ENCODE assay signal across 9 mouse cellular contexts in the genomic region with DNA sequence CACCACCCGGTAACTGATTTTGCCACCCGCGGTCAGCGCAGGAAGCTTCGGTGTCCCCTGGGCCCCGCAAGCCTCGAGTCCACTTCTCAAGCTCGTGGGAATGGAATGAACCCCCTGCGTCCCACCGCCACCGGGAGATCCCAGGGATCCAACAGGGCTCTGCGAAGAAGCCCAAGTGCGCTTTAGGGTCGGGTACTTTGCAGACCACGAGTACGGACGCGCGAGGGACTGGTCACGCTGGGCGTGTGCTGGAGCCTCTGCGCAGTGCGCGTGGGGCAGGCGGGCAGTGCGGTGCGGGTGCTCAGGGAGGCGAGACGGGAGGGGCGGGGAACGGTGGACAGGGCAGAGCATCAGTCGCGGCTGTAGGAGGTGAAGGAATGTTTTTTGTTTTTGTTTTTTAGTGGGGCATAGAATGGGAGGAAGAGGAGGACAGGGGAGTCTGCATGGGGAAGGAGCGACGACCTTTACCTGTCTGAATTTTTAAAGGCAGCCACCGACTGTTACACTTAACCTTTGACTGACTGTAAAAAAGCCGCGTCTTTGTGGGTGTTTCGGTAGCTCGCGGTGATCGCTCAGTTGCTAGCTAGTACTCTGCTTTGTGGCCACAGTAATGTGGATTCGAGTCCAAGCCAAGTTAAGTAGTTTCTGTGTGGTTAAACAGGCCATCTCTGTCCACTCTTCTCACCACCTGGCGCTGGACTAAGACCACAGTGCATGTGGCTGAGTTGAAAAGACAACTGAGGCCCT. TPM values are rescaled to one million over a fixed set of nuclear protein-coding genes. Genes with fewer than 3 reads are reported as not detected.
DNase-seq lines count a peak whose midpoint lies in the region; ATAC-seq and TF ChIP-seq lines count a peak whose summit lies in the region.
"Had no signal": no experiment of that assay in that cellular context is flagged by ENCODE, and none has a peak within 500 bp of the region (broad histone marks: within the 10 kb centered on the region; RNA-seq: fewer than 3 reads in every experiment).

No protein-coding gene starts in this region.

- no peak for TF ChIP-seq CTCF in kidney, postnatal 0 days (IDR thresholded peaks at IDR 0.05; ENCODE audit: low read depth)
- no peak for TF ChIP-seq CTCF in kidney, adult 2 months (conservative IDR thresholded peaks at IDR 0.05; ENCODE audit: insufficient read depth, insufficient read length, low read depth, low read length)

- H3K4me2 ChIP-seq in kidney, postnatal 0 days (ENCODE audit: low read length), result peak overlapping the region; percentile 54
- H3K4me2 ChIP-seq in forebrain, embryonic 11.5 days (ENCODE audit: low read depth, low read length, severe bottlenecking), result peak overlapping the region; percentile 70
- H3K4me2 ChIP-seq in limb, embryonic 14.5 days (replicated peaks; ENCODE audit: low read depth, low read length, severe bottlenecking), result peak overlapping the region; percentile 75

- H3K9ac ChIP-seq in kidney, postnatal 0 days (ENCODE audit: low read depth, low read length), result 0 out of 2 replicates have a peak overlapping the region, but pooled peaks have one; percentile 35
- H3K9ac ChIP-seq in forebrain, embryonic 11.5 days (ENCODE audit: low read length), result peak overlapping the region; percentile 33
- H3K9ac ChIP-seq in limb, embryonic 14.5 days (ENCODE audit: low read depth, low read length, severe bottlenecking), result peak overlapping the region; percentile 44

- H3K27ac ChIP-seq in kidney, postnatal 0 days, result no peak overlapping the region
- no peak overlapping the region for H3K27ac ChIP-seq in forebrain, embryonic 11.5 days (ENCODE audit: low read depth, low read length)
- H3K27ac ChIP-seq in limb, embryonic 14.5 days (replicated peaks; ENCODE audit: low read depth, low read length), result no peak overlapping the region
- no peak overlapping the region for H3K27ac ChIP-seq in kidney, adult 2 months (ENCODE audit: insufficient read depth, low read depth, low read length)

- ATAC-seq in kidney, postnatal 0 days (replicated peaks; ENCODE audit: low FRiP score, low read depth), result no peak; the same call in 1 of the 2 replicates
- no peak for ATAC-seq in forebrain, embryonic 11.5 days (replicated peaks; ENCODE audit: low FRiP score)
- no peak for ATAC-seq in limb, embryonic 14.5 days (ENCODE audit: low FRiP score, low read depth)

- no peaks in the 10 kb centered on the region for H3K36me3 ChIP-seq in kidney, postnatal 0 days (ENCODE audit: insufficient read depth, low read length)
- no peaks in the 10 kb centered on the region for H3K36me3 ChIP-seq in forebrain, embryonic 11.5 days (ENCODE audit: control insufficient read depth, insufficient read depth, low read length)
- no peaks in the 10 kb centered on the region for H3K36me3 ChIP-seq in limb, embryonic 14.5 days (ENCODE audit: control insufficient read depth, insufficient read depth, low read length)
- no peaks in the 10 kb centered on the region for H3K36me3 ChIP-seq in kidney, adult 2 months (ENCODE audit: control insufficient read depth, insufficient read depth, low read length)

- H3K4me3 ChIP-seq in kidney, postnatal 0 days (replicated peaks; ENCODE audit: low read depth, low read length), result peak overlapping the region; percentile 35
- peak overlapping the region; percentile 28 for H3K4me3 ChIP-seq in forebrain, embryonic 11.5 days (ENCODE audit: low read depth, low read length)
- H3K4me3 ChIP-seq in limb, embryonic 14.5 days (replicated peaks; ENCODE audit: low read length), result peak overlapping the region; percentile 38
- H3K4me3 ChIP-seq in kidney, adult 2 months (ENCODE audit: insufficient read depth, low read depth, low read length), result no peak overlapping the region

- no peak for TF ChIP-seq POLR2A in limb, embryonic 14.5 days (IDR thresholded peaks at IDR 0.05; ENCODE audit: borderline replicate concordance, extremely low read depth, insufficient read depth, insufficient read length)
- no peak for TF ChIP-seq POLR2A in kidney, adult 2 months (IDR thresholded peaks at IDR 0.05; ENCODE audit: low read depth, low read length)

- WGBS in kidney, postnatal 0 days, result 3% methylated on average over 44 of the region's 44 CpGs
- 2% methylated on average over 44 of the region's 44 CpGs for WGBS in forebrain, embryonic 11.5 days
- 3% methylated on average over 44 of the region's 44 CpGs for WGBS in limb, embryonic 14.5 days
- 7% methylated on average over 44 of the region's 44 CpGs for WGBS in kidney, adult 2 months

- H3K9me3 ChIP-seq in kidney, postnatal 0 days (replicated peaks; ENCODE audit: low read length), result no peaks in the 10 kb centered on the region
- no peaks in the 10 kb centered on the region for H3K9me3 ChIP-seq in forebrain, embryonic 11.5 days (ENCODE audit: control insufficient read depth, low read length)
- H3K9me3 ChIP-seq in limb, embryonic 14.5 days (ENCODE audit: control insufficient read depth, low read length), result no peaks in the 10 kb centered on the region

- no peak for DNase-seq in kidney, postnatal 0 days (ENCODE audit: low spot score)
- DNase-seq in kidney, adult 8-10 months, result no peak
- no peak for DNase-seq in forebrain, embryonic 11.5 days (ENCODE audit: low spot score)
- no peak for DNase-seq in limb, embryonic 14.5 days (ENCODE audit: low spot score)
- peak; percentile 30 for DNase-seq in retina, embryonic 14.5 days (ENCODE audit: low spot score)
- no peak for DNase-seq in adrenal gland, postnatal 25 days
- no peak for DNase-seq in kidney, adult 2 months
- DNase-seq in urinary bladder, postnatal 10 days (ENCODE audit: low spot score), result no peak

- H3K4me1 ChIP-seq in kidney, postnatal 0 days (replicated peaks; ENCODE audit: insufficient read depth, low read length), result peaks cover 7% of the 10 kb centered on the region; the same call in 1 of the 2 replicates
- 0 out of 2 replicates have a peak, but pooled peaks cover 2% of the 10 kb centered on the region for H3K4me1 ChIP-seq in forebrain, embryonic 11.5 days (replicated peaks; ENCODE audit: control insufficient read depth, insufficient read depth, low read length)
- peaks cover 5% of the 10 kb centered on the region for H3K4me1 ChIP-seq in limb, embryonic 14.5 days (ENCODE audit: control insufficient read depth, insufficient read depth, low read length)
- peaks cover 3% of the 10 kb centered on the region; the same call in 1 of the 2 replicates for H3K4me1 ChIP-seq in kidney, adult 2 months (ENCODE audit: control insufficient read depth, insufficient read depth, low read length)

- H3K27me3 ChIP-seq in kidney, postnatal 0 days (ENCODE audit: insufficient read depth, low read length), result peaks cover 37% of the 10 kb centered on the region
- peaks cover 25% of the 10 kb centered on the region for H3K27me3 ChIP-seq in forebrain, embryonic 11.5 days (ENCODE audit: control insufficient read depth, insufficient read depth, low read length)
- peaks cover 35% of the 10 kb centered on the region for H3K27me3 ChIP-seq in limb, embryonic 14.5 days (ENCODE audit: control insufficient read depth, insufficient read depth, low read length)
- peaks cover 4% of the 10 kb centered on the region for H3K27me3 ChIP-seq in kidney, adult 2 months (replicated peaks; ENCODE audit: control insufficient read depth, insufficient read depth, low read length)

RNA-seq across cellular contexts. Expression of gene BC107364, which starts 23.0 kb away (rescaled TPM):
- 0.40 and 0.51 TPM in 2 replicates for polyA plus RNA-seq in kidney, postnatal 0 days (2015; fragmentation: Nextera tagmentation; extraction: Ambion mirVana)
- not detected in 2 replicates for polyA plus RNA-seq in forebrain, embryonic 11.5 days (2014; fragmentation: Nextera tagmentation; extraction: Ambion mirVana)
- 0.10 TPM in 1 of 2 replicates, not detected in the other for polyA plus RNA-seq in limb, embryonic 14.5 days (2012; rRNA removed)
- 0.40 TPM in 1 of 2 replicates, not detected in the other for polyA plus RNA-seq in limb, embryonic 14.5 days (2014; fragmentation: Nextera tagmentation; extraction: Ambion mirVana)
- not detected in 2 replicates for total RNA-seq in adrenal gland, postnatal 25 days (2021)
- 0.08 and 0.14 TPM in 2 replicates for polyA plus RNA-seq in kidney, adult 2 months (2012; rRNA removed)
- total RNA-seq: liver, adult 2 months had no signal
- polyA plus RNA-seq: liver, adult 2 months had no signal

RNA-seq across cellular contexts. Expression of gene Hfe2, which starts 49.9 kb away (rescaled TPM):
- 0.07 and 0.10 TPM in 2 replicates for polyA plus RNA-seq in kidney, postnatal 0 days (2015; fragmentation: Nextera tagmentation; extraction: Ambion mirVana)
- 0.69 and 0.77 TPM in 2 replicates for polyA plus RNA-seq in forebrain, embryonic 11.5 days (2014; fragmentation: Nextera tagmentation; extraction: Ambion mirVana)
- polyA plus RNA-seq in limb, embryonic 14.5 days (2012; rRNA removed), result 21.4 and 26.7 TPM in 2 replicates
- polyA plus RNA-seq in limb, embryonic 14.5 days (2014; fragmentation: Nextera tagmentation; extraction: Ambion mirVana), result 14.6 and 20.5 TPM in 2 replicates
- total RNA-seq in adrenal gland, postnatal 25 days (2021), result not detected in 2 replicates
- 0.23 and 3.9 TPM in 2 replicates for polyA plus RNA-seq in kidney, adult 2 months (2012; rRNA removed)
